Mouse (Mus musculus) embryo, embryonic 10 days (tissue): ENCODE data around the gene Nr1h2.
A peak's percentile ranks its signal among the peaks of the same experiment; 100 is the strongest.

Experiments used
- DNase-seq: peaks from one replicate; pipeline ENCODE4 v3.0.0-alpha.2; 2015; ENCODE audit warnings: low spot score

Nr1h2 gene

DNA sequence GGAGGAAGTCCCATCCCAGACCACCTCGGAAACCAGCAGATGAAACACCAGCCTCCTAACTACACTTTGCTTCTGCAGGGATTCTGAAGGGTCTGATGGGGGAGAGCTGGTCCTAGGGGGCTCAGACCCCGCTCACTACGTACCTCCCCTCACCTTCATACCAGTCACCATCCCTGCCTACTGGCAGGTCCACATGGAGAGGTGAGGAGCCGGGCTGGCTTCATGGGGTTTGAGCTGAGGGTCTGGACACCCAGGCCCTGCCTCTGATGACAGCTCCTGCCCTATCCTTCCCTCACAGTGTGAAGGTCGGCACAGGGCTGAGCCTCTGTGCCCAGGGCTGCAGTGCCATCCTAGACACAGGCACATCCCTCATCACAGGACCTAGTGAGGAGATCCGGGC lies 31.2 kb upstream of the Nr1h2 start:
- DNase-seq: no peak

DNA sequence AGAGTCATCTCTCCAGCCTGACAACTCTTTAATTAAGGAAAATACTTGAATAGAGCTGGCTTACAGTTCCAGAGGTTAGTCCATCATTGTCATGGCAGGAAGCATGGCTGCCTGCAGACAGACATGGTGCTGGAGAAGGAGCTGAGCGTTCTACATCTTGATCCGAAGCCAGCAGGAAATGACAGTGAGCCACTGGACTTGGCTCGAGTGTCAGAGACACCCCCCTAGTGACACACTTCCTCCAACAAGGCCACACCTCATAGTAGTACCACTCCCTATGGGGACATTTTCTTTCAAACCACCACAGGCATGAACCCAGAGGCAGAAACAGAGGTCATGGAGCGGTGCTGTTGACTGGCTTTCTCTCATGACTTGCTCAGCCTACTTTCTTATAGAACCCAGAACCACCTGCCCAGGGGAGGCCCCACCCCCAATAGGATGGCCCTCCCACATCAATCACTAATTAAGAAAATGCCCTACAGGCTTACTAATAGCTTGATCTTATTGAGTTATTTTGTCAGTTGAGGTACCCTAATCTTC lies 30.6 kb upstream of the Nr1h2 start:
- DNase-seq: no peak

DNA sequence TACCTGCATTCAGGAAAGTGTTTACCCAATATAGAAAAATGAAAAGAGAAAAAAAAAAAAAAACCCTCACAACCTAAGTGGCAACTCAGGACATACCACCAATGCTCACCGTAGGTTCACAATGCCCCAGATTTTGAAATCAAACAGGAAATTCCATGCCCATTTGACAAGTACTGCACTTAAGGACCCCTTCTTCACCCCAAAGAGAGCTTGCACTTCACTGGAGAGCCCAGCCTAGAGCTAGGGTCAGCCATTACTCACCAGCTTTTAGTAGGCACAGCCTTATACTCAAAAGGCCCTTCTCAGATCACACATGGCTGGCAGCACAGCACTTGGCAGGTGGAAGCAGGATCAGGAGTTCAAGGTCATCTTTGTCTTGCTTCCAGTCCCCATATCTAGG lies 29.4 kb upstream of the Nr1h2 start:
- DNase-seq: no peak

DNA sequence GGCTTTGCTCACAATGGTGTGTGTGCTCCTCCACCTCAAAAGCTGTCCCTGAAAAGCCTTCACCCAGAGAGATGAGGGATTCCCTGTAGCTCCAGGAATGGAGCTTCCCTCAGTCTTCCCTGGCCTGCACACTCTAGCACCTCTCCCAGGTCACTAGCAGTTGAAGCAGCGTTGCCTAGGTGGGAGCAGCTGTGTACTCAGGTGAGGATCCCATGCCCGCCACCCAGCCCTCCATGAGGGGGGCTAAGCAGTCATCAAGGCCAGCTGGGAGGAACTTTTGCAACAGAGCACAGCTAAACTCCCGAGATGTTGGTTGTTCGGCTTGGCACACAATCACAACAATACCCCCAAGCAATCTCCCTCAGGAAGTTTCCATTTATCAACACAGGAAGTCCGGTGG lies 29.0 kb upstream of the Nr1h2 start:
- no peak for DNase-seq

DNA sequence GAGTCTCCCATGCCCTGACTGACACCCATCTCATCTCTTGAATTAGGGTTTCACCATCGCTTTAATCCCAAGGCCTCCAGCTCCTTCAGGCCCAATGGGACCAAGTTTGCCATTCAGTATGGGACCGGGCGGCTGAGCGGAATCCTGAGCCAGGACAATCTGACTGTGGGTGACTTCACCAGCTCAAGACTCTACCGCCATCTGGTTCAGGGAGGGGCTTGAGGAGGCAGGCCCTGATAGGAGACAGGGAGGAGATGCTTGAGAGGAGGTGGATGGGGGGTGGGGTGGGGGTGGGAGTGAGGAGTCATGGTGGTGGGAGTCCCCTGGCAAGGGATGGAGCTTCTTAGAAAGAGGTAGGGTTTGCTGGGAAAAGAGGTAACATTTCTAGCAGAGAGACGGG lies 27.9 kb upstream of the Nr1h2 start:
- DNase-seq: no peak

DNA sequence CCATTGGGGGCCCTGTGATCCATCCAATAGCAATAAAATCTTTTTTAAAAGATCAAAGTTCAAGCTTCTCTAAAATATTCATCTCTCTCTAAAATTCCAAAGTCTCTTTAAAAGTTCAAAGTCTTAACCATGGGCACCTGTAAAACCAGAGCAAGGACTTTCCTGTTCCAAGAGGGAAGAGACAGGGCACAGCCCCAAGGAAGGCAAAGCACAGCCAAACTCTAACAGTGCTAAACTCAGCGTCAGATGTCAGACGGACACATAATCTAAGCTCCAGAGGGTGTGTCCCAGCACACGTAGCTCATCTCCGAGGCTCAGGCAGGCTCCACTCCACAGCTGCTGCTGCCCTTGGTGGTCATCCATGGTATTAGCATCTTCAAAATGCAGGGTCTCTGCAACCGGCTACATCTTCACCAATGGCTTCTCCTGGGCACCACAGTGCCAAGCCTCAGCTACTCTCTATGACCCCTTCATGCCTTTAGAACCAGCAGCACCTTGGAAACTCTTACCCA lies 22.6 kb upstream of the Nr1h2 start:
- no peak for DNase-seq

DNA sequence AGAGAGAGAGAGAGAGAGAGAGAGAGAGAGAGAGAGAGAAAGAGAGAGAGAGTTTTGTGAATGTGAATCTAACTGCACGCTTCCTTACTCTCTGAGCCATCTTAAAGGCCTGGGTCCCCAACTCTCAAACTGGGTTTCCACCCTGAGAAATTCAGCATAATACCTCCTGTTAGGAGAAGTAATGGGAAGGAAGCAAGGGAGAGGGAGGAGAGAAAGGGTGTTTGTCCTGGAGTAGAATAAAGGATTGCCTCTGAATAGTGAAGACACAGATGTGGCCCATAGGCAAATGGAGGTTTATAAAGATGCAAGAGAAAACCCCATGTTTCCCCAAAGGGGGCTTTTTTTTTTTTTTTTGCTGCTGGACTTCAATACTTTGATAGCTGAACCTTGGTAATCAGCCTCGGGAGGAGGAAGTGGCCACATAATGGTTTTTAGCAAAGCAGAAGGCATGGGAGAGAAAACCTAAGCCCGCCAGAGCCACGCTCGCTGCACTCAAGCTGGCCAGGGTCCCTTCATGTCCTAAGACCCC lies 19.3 kb upstream of the Nr1h2 start:
- DNase-seq: no peak

DNA sequence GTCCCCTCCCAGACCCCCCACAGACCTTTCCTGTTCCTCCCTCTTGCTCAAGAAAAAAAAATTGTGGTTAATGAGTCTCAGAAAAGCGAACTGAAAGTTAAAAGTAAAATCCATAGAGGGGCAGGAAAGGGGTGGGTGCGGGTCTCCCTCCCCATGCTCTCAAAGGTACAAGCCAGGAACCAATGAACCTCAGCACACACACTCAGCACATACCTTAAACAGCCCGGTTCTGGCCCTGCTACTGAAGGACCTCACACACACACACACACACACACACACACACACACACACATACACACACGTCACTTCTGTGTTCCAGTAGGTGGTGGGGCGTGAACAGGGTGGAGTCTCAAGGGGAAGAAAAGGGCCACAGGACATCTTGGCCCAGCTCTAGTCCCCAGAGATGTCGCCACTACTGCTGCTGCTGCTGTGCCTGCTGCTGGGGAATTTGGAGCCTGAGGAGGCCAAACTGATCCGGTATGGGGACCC lies 18.5 kb upstream of the Nr1h2 start, which contains the start of gene Napsa:
Gene Napsa (plus strand): TSS at position 168 of the 489 bp plus-strand sequence.
- no peak for DNase-seq

DNA sequence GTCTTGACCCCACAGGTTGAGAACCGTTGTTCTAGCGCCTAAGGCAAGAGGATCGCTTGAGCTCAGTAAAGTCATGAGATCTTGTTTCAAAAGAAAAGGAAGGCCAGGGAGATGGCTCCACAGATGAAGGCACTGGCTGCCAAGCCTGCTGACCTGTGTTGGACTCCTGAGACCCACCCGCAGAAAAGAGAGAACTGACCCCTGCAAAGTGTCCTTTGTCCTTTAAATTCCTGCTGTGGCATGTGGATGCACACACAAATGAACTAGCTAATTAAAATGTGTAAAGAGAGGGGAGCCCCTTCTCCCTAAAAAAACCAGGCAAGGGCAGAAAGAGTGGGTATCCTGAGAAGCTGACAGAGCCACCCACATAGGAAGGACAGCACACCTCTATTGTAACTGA lies 18.1 kb upstream of the Nr1h2 start:
- no peak for DNase-seq

DNA sequence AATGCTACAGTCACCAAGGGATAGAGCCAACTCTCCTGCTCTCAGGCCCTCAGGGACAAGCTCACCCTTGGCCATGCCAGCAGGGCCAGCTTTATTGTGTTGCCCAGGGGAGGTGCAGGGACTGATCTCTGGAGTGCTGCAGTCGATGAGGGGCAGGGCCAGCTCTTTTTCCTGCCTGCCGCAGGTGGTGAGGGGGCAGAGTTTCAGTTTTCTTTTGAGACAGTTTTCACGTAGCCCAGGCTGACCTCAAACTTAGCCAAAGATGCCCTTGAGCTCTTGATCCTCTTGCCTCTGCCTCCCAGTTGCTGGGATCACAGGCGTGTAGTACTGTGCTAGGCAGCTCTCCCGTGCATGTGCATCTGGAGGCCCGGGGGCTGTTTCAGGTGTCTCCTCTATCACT lies 17.2 kb upstream of the Nr1h2 start:
- DNase-seq: no peak

DNA sequence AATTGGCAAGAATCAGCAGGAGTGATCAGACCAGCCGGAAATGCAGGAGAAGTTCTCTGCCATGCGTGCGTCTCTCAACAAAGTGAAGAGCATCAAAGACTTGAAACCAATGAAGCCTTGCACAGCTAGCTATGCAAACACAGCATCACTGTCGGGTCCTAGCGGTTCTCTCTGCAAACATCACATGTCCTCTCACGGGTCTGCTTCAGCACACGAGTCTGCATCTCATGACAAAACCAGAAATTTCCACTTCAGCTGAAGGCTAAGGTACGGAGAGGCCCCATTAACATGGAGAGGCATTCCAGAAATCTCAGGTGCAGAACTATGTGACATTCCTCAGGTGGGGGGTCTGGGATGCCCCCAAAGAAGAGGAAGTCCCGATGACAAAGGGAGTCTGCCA lies 15.1 kb upstream of the Nr1h2 start:
- no peak for DNase-seq

DNA sequence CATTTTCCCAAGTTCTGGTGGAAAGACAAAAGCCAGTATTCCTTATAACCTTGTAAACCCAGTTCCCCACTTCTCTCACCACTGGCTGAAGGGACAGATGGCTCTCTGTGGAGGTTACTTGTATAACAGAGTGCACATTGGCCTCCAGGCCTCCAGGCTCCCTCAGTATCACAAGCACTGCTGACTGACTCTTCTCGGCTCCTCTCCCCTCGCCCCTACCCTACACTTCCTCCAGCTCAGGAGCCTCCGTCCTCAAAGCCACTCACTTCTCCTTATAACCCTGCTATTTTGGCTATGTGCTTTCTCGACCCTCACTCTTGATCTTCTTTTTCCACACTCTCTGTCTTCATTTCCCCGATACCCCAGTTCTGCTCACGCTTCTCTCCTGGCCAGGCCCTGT lies 11.7 kb upstream of the Nr1h2 start:
- no peak for DNase-seq

DNA sequence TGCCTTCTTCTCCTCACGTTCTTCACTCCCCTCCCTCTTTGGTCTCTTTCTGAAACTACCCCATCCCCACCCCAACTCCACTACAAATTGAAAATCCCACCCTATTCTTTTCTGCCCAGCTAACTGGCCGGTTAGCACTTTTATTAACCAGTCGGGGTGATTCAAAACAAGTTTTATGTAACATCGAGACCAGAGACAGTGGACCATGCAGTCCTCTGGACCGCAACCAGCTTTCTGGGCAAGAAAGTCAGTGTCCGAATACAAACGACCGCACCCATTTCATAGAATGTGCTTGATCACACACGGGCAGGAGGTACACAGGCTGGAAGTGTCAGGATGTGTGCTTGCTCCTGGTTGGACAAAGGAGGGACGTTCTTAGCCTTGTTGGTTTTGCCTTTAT lies 10.7 kb upstream of the Nr1h2 start:
- DNase-seq: no peak

DNA sequence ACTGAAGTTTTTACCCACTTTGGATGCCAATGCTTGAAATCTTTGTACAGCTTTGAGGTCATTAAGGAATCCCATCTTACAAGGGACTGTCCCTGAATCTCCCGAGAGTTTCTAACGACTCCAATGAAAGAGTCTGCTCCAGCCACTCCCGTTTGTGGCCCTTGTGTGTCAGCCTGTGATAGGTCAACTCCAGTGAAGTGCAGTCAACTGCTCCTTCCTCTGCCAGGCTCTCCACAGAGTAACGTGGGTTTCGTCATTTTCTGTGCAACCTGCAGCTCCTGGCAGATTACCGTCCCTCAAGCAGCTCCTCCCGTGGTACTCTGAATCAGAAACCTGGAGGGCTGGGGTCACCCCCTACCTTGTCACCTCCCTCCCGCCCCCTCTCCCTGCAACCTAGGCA lies 9.5 kb upstream of the Nr1h2 start:
- no peak for DNase-seq

DNA sequence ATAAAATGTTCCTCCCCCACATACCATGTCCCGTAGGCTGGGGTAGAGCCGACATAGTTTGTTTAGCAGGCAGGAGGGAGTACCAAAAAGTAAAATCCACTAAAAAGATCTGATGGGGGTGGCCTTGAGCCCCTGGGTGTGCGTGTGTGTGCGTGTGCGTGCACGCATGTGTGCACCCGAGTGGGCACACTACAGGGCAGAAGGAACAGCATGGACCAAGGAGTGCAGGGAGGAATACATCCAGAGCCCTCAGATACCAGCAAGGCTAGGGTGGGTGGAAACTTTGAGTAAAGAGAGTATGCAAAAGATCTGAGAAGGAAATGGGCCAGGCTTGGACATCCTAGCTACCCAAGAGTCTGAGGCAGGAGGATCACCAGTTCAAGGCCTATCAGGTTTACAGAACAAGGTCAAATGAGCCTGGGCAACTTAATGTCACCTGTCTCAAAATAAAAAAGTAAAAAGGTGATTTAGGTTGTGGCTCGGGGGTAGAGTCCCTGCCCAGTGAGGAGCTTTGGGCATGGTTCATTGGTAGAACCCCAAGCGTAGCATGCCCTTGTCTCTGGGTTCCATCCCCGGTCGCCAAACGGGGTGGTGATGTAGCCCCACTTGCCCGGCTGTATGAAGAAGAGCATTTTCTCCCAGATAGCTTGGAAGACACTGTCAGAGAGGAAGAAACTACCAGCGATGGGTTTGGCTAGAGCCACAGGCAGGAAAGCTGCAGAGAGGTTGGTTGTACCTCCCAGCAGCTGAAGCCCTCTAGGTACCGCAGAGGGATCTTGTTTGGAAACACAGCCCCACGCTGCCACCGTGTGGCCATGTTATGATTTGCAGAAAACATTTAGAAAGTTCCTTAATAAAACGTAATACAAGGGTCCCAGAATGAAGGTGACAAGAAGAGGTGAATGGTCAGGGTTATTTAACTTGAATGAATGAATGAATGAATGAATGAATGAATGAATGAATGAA lies 7.0 kb upstream of the Nr1h2 start:
- peak; percentile 91 for DNase-seq

DNA sequence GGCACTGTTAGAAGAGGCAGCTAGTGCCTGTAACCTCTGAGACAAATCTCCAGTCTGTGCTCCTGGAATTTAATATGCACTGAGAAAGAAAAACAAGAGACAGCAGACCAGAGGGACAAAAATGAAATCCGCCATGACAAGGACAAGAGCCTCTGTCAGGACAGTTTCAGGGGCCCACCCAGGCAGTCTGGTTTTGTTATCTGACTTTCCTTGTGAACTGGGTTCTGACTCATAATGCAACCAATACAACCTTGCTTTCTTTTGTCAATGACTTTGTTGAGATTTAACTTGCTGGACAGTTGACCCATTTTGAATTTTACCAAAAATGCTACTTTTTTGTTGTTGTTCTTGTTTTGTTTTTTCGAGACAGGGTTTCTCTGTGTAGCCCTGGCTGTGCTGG lies 3.9 kb upstream of the Nr1h2 start:
- DNase-seq: no peak

DNA sequence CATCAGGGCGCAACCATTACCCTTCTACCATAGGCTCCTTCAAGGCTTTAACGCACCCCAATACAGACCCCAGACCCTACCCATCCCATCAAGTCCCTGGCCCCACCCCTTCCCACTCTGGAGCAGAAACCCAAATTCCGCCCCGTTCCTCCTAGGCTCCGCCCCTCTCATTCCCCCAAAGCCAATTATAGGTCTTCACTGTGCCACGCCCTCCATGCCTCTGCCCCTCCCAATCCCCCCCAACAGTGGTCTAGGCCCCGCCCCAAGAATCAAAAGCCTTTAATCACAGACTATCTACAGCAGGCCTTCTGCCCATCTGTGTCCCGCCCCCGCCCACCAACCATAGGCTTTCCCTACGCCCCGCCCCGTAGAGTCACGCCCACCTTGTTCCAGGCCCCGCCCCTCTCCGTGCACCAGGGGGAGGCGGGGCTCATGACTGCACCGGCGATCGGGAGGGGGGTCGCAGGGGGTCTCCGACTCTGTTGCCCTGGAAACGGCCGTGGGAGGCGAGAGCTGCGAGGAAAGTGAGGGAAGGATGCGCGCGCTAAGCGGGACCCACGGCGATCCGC lies 471 bp downstream of the Nr1h2 start:
- peak; percentile 88 for DNase-seq

DNA sequence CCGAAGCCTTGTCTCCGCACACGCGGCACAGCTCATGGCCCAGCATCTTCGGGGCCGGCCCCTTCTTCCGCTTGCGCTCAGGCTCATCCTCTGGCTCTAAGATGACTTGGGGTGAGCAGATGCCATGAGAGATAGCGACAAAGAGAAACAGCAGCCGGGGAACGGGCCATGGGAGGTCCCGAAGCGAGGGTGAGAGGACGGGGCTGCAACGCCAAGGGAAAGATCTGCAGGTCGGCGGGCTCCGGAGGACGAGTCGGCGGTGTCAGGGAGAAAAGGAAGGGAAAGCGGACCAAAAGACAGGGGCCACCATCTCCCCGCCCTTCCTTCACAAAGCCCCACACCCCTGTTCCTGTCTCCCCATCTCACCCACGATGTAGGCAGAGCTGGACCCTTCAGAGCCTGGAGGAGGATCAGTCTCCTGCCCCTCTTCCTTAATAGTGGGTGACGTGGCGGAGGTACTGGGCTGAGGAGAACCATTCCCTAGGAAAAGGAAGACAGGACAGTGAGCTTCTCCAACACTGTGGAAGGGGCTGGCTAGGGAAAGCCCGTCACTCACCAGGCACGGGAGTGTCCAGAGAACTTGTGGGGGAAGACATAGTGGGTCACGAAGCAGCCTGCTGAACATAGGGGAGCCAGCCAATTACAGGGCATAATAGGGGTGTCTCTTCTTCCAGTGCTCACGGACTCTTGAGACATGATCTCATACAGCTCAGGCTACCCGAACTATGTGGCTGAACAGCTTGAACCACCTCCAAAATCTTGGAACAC lies 1.4 kb downstream of the Nr1h2 start:
- no peak for DNase-seq

DNA sequence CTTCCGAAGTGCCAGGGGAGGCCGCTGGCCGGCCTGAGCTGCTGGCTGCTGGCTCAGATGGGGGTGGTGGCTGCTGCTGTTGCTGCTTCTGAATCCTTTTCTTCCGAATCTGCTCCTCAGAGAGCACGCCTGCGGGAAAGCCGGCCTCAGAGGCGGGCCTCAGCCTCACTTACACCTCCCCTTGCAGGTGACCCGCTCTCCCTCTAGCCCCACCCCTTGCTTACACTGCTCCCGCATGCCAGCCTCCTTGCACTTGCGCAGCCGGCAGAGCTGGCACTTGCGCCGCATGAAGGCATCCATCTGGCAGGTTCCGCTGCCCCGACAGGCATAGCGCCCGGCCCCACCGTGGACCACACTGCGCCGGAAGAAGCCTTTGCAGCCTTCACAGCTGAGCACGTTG lies 2.0 kb downstream of the Nr1h2 start:
- DNase-seq: no peak

DNA sequence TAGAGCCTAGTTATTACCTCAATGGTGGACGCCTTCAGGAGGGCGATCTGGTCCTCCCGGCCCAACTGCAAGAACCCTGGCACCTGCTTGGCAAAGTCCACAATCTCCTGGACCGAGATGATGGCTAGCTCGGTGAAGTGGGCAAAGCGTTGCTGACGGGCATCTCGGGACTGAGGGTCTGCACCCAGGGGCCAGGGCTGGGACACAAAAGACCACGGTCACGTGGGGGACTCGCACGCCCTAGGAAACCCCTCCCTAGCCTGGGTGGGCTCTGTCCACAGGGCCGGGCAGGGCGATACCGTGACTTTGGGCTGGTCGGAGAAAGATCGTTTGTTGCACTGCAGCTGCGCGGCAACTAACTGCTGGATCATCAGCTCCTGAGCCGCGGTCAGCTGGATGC lies 2.5 kb downstream of the Nr1h2 start:
- no peak for DNase-seq

DNA sequence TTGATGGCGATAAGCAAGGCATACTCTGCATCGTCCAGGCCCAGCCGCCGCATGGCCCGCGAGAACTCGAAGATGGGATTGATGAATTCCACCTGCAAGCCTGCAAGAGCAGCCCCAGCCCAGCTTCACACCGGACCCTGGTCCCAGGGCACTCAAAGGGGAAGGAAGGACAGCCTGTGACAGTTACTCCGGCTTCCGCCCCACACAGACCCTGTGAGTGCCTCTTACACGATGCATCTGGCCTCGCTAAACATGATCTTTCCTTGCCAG lies 3.4 kb downstream of the Nr1h2 start:
- DNase-seq: no peak
